Mouse (Mus musculus) liver, embryonic 11.5 days (tissue): ENCODE measurements around the gene Gm37240. TPM values are rescaled to one million over a fixed set of nuclear protein-coding genes. Genes with fewer than 3 reads are reported as not detected.

ENCODE experiments used
- ATAC-seq: fragments of 200-750 bp; cut with Nextera tagmentation; replicated peaks from 2 replicates; pipeline ENCODE4 v1.8.0; 2017; ENCODE audit warnings: moderate number of reproducible peaks, mild to moderate bottlenecking, moderate TSS enrichment, moderate library complexity; ENCODE audit not compliant: low FRiP score
- DNase-seq: peaks from one replicate; pipeline ENCODE4 v3.0.0-alpha.2; 2017; ENCODE audit warnings: low spot score
- H3K27ac ChIP-seq: fragments of 300-500 bp; sonication (generic); 2 replicates; pipeline ENCODE4 v1.5.1; 2014; ENCODE audit warnings: mild to moderate bottlenecking, low read depth, low read length, control low read depth
- H3K27me3 ChIP-seq: fragments of 300-500 bp; sonication (generic); replicated peaks from 2 replicates; pipeline ENCODE4 v1.6.1; 2014; ENCODE audit warnings: low read length, mixed read lengths; ENCODE audit not compliant: control insufficient read depth, insufficient read depth
- H3K36me3 ChIP-seq: fragments of 300-500 bp; sonication (generic); 2 replicates; pipeline ENCODE4 v1.6.1; 2014; ENCODE audit warnings: mild to moderate bottlenecking, low read length, moderate library complexity, mixed read lengths; ENCODE audit not compliant: control insufficient read depth, insufficient read depth
- H3K4me1 ChIP-seq: fragments of 300-500 bp; sonication (generic); replicated peaks from 2 replicates; pipeline ENCODE4 v1.6.1; 2014; ENCODE audit warnings: low read length, mixed read lengths; ENCODE audit not compliant: control insufficient read depth, insufficient read depth
- H3K4me2 ChIP-seq: fragments of 300-500 bp; sonication (generic); 2 replicates; pipeline ENCODE4 v1.6.1; 2014; ENCODE audit warnings: mild to moderate bottlenecking, control low read depth, moderate library complexity
- H3K4me3 ChIP-seq: fragments of 300-500 bp; sonication (generic); 2 replicates; pipeline ENCODE4 v1.5.1; 2014; ENCODE audit warnings: low read depth, low read length, control low read depth
- H3K9ac ChIP-seq: fragments of 300-500 bp; sonication (generic); 2 replicates; pipeline ENCODE4 v1.6.1; 2014; ENCODE audit warnings: low read depth, low read length, control low read depth
- H3K9me3 ChIP-seq: fragments of 300-500 bp; sonication (generic); 2 replicates; pipeline ENCODE4 v1.6.1; 2016; ENCODE audit warnings: low read length, inconsistent platforms, mixed read lengths; ENCODE audit not compliant: control insufficient read depth
- WGBS: fragments of 180-500 bp; shearing (Covaris S2); extraction: QIAGEN DNeasy Blood & Tissue Kit; methylation state at CpG from one replicate; pipeline ENCODE4 v1.1.7; 2014; 5-methylcytosine and 5-hydroxymethylcytosine counted together
- polyA plus RNA-seq: library from polyadenylated mRNA; unstranded; fragments of >200 nt; fragmentation: Nextera tagmentation; extraction: Ambion mirVana; gene quantifications from 2 replicates; pipeline ENCODE4 v1.2.1, GENCODE M21; 2014

Gene Gm37240
- polyA plus RNA-seq, 1 experiment from 2014 or later, result 1.6 TPM

- H3K4me2 ChIP-seq, result no peak overlapping the region
- 75% methylated on average over 2 of the region's 2 CpGs for WGBS
- H3K4me3 ChIP-seq, result no peak overlapping the region
- ATAC-seq, result no peak
- no peaks in the 10 kb centered on the region for H3K9me3 ChIP-seq
- peaks cover 5% of the 10 kb centered on the region; the same call in 1 of the 2 replicates for H3K36me3 ChIP-seq
- H3K27me3 ChIP-seq, result no peaks in the 10 kb centered on the region
- no peak for DNase-seq
- no peak overlapping the region for H3K27ac ChIP-seq
- H3K4me1 ChIP-seq, result no peaks in the 10 kb centered on the region; the same call in 1 of the 2 replicates
- H3K9ac ChIP-seq, result no peak overlapping the region
Measured at GRCm38 (mm10) chr3:84502101-84502500, 1385.2 kb downstream of the Gm37240 start.

GRCm38 (mm10) chr3:84500491-84500890, 1386.8 kb downstream of the Gm37240 start:
- Histone ChIP-seq H3K36me3 (peaks cover 5% of the 10 kb centered on the region; the same call in 1 of the 2 replicates), H3K9me3 (no peaks in the 10 kb centered on the region), H3K4me1 (no peaks in the 10 kb centered on the region; the same call in 1 of the 2 replicates), H3K4me2 (no peak overlapping the region), H3K27me3 (no peaks in the 10 kb centered on the region), H3K9ac (no peak overlapping the region), H3K27ac (no peak overlapping the region), H3K4me3 (no peak overlapping the region)
- DNase-seq (no peak), ATAC-seq (no peak)
- WGBS, result 85% methylated on average over 10 of the region's 10 CpGs

- WGBS, result 85% methylated on average over 11 of the region's 11 CpGs
- DNase-seq, result no peak
- no peak overlapping the region for H3K4me3 ChIP-seq
- H3K27ac ChIP-seq, result no peak overlapping the region
- ATAC-seq, result no peak
- H3K36me3 ChIP-seq, result no peaks in the 10 kb centered on the region
- H3K4me2 ChIP-seq, result no peak overlapping the region
- H3K9ac ChIP-seq, result no peak overlapping the region
- no peaks in the 10 kb centered on the region for H3K4me1 ChIP-seq
- H3K9me3 ChIP-seq, result no peaks in the 10 kb centered on the region
- H3K27me3 ChIP-seq, result no peaks in the 10 kb centered on the region
Measured at GRCm38 (mm10) chr3:84497718-84498117, 1389.6 kb downstream of the Gm37240 start.

- no peak overlapping the region for H3K9ac ChIP-seq
- WGBS, result 85% methylated on average over 8 of the region's 8 CpGs
- no peak for ATAC-seq
Measured at GRCm38 (mm10) chr3:84492657-84493056, 1394.7 kb downstream of the Gm37240 start.

GRCm38 (mm10) chr3:84492148-84492547, 1395.2 kb downstream of the Gm37240 start:
- H3K27ac ChIP-seq, result no peak overlapping the region
- no peaks in the 10 kb centered on the region; the same call in 1 of the 2 replicates for H3K4me1 ChIP-seq
- DNase-seq (no peak), ATAC-seq (no peak)
- H3K4me3 ChIP-seq, result no peak overlapping the region
- H3K4me2 ChIP-seq, result no peak overlapping the region
- H3K9me3 ChIP-seq, result no peaks in the 10 kb centered on the region
- 45% methylated on average over 4 of the region's 4 CpGs for WGBS
- H3K27me3 ChIP-seq, result no peaks in the 10 kb centered on the region
- no peak overlapping the region for H3K9ac ChIP-seq
- H3K36me3 ChIP-seq, result no peaks in the 10 kb centered on the region

More at GRCm38 (mm10) chr3:84492657-84493056, 1394.7 kb downstream of the Gm37240 start:
- Histone ChIP-seq H3K27me3 (no peaks in the 10 kb centered on the region), H3K27ac (no peak overlapping the region), H3K4me3 (no peak overlapping the region), H3K4me2 (no peak overlapping the region), H3K36me3 (no peaks in the 10 kb centered on the region), H3K9me3 (no peaks in the 10 kb centered on the region), H3K4me1 (no peaks in the 10 kb centered on the region; the same call in 1 of the 2 replicates)
- no peak for DNase-seq

GRCm38 (mm10) chr3:84488716-84489115, 1398.6 kb downstream of the Gm37240 start:
- WGBS, result 83% methylated on average over 6 of the region's 6 CpGs
- no peak overlapping the region for H3K4me3 ChIP-seq
- H3K9me3 ChIP-seq, result no peaks in the 10 kb centered on the region
- H3K4me2 ChIP-seq, result no peak overlapping the region
- no peak overlapping the region for H3K9ac ChIP-seq
- no peaks in the 10 kb centered on the region for H3K36me3 ChIP-seq
- no peak for DNase-seq
- no peaks in the 10 kb centered on the region for H3K27me3 ChIP-seq
- no peak overlapping the region for H3K27ac ChIP-seq
- no peaks in the 10 kb centered on the region; the same call in 1 of the 2 replicates for H3K4me1 ChIP-seq
- ATAC-seq, result no peak

- DNase-seq (no peak), ATAC-seq (no peak)
- Histone ChIP-seq H3K4me2 (no peak overlapping the region), H3K4me3 (no peak overlapping the region), H3K36me3 (no peaks in the 10 kb centered on the region), H3K4me1 (peaks cover 9% of the 10 kb centered on the region), H3K27ac (no peak overlapping the region), H3K9me3 (no peaks in the 10 kb centered on the region), H3K27me3 (peaks cover 14% of the 10 kb centered on the region), H3K9ac (no peak overlapping the region)
- WGBS, result 72% methylated on average over 3 of the region's 3 CpGs
Measured at GRCm38 (mm10) chr3:84484891-84485290, 1402.4 kb downstream of the Gm37240 start.

GRCm38 (mm10) chr3:84484333-84484732, 1403.0 kb downstream of the Gm37240 start:
- H3K27me3 ChIP-seq, result peaks cover 20% of the 10 kb centered on the region
- ATAC-seq (no peak), DNase-seq (no peak)
- no peak overlapping the region for H3K9ac ChIP-seq
- no peak overlapping the region for H3K4me2 ChIP-seq
- no peak overlapping the region for H3K4me3 ChIP-seq
- no peaks in the 10 kb centered on the region for H3K36me3 ChIP-seq
- no peak overlapping the region for H3K27ac ChIP-seq
- 76% methylated on average over 4 of the region's 4 CpGs for WGBS
- H3K4me1 ChIP-seq, result peaks cover 14% of the 10 kb centered on the region
- no peaks in the 10 kb centered on the region for H3K9me3 ChIP-seq

- H3K9ac ChIP-seq, result no peak overlapping the region
- no peak for DNase-seq
- peaks cover 32% of the 10 kb centered on the region for H3K4me1 ChIP-seq
- ATAC-seq, result no peak
- H3K4me2 ChIP-seq, result no peak overlapping the region
- H3K36me3 ChIP-seq, result no peaks in the 10 kb centered on the region
- peaks cover 39% of the 10 kb centered on the region for H3K27me3 ChIP-seq
- H3K4me3 ChIP-seq, result no peak overlapping the region
- H3K9me3 ChIP-seq, result no peaks in the 10 kb centered on the region
- 86% methylated on average over 6 of the region's 6 CpGs for WGBS
- no peak overlapping the region for H3K27ac ChIP-seq
Measured at GRCm38 (mm10) chr3:84482121-84482520, 1405.2 kb downstream of the Gm37240 start.
